Mouse (Mus musculus): Measurements from ENCODE around the gene Mettl17.

DNA sequence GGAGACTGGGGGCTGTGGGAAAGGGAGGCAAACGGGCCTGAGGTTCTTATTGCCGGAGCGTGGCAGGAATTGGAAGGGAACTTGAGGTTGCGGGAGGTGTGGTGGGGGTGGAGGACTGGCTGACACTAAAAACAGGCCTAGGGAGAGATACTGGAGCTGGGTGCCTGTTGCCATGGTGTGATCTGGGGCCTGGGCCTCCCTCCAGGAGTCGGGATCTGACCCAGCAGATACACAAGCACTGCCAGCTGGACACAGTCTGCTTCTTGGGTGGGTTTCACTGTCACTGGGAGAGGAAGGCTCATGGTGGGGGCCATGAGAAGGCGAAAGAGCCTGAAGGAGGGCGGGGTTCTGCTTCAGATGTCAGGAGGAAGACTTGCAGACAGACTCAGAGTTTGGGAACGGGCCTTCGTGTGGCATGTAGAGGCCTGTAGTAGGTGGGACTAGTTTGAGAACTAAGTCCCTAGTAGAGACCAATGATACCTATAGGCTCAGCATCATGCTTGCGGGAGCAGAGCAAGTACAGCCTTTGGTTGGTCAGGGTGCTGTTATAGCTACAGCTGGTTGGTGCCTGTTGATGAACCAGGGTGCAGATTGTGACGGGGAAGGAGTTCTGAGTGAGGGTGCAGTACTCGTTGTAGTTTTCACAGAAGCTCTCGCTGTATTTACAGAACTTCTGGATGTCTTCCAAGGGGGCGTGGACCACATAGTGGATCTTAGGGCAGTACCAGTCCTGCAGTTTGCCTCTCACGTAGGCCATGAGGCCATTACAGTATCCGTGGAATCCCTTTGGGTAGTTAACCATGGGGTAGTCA lies 37.3 kb downstream of the Mettl17 start:
- TF ChIP-seq GATA1 (IDR thresholded peaks at IDR 0.05; ENCODE audit: borderline replicate concordance, low read length) (no peak), FLI1 (IDR thresholded peaks at IDR 0.05; ENCODE audit: low read length) (no peak)
